Mouse (Mus musculus) embryonic stem cell, embryonic (primary cell): ENCODE measurements around the gene Olfr740.

Experiments
- CTCF ChIA-PET, 4 experiments: fragments of 300-600 bp in 2 of 4; fragments of 350-600 bp in 2 of 4; sonication (Branson Sonifier 250); formaldehyde crosslinking; loops; one replicate each; lab custom pipeline; 2022; ENCODE audit warnings: inconsistent platforms in 2 of 4; lab: Charles Lee
- POLR2A ChIA-PET, 4 experiments: fragments of 300-600 bp in 2 of 4; fragments of 350-600 bp in 2 of 4; sonication (Branson Sonifier 250); formaldehyde crosslinking; loops; one replicate each; lab custom pipeline; 2022; ENCODE audit warnings: antibody characterized with exemption in 4 of 4, inconsistent platforms in 1 of 4; lab: Charles Lee

Olfr740 gene

GRCm38 (mm10) chr14:50445245-50445644, at the start of gene Olfr740:
TSS of gene Olfr740 (plus strand) at chr14:50445545.
- CTCF ChIA-PET = no interaction called here
- POLR2A ChIA-PET = no interaction called here

DNA sequence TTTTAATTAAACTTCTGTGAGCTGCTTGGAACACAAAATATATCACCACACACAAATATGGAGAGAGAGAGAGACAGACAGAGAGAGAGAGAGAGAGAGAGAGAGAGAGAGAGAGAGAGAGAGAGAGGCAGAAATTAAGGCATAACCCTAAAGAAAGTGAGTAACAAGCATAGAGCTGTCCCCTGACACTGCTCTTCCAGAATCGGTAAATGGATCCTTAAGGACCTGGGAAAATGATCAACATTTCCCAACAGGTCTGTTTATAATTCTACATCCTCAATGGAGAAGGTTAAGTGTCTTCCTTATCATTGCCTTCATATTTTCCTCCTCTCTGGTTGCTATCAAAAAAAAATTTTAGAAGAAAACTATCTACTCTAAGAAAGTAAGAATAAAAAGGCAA, 38.1 kb upstream of the Olfr740 start, which contains the start of gene Olfr738:
TSS of gene Olfr738 (plus strand) at position 301 of the 400 bp plus-strand sequence.
- CTCF ChIA-PET = interaction anchor here in 1 of 4 experiments (0.6 kb wide), 1 partner anchor 669 kb away, joined by 4 read pairs; no protein-coding TSS in a partner anchor
- POLR2A ChIA-PET = no interaction called here

GRCm38 (mm10) chr14:50418326-50418725, 27.0 kb upstream of the Olfr740 start, which contains the start of gene Olfr739:
TSS of gene Olfr739 (plus strand) at chr14:50418626.
- ChIA-PET POLR2A (no interaction called here), CTCF (no interaction called here)

DNA sequence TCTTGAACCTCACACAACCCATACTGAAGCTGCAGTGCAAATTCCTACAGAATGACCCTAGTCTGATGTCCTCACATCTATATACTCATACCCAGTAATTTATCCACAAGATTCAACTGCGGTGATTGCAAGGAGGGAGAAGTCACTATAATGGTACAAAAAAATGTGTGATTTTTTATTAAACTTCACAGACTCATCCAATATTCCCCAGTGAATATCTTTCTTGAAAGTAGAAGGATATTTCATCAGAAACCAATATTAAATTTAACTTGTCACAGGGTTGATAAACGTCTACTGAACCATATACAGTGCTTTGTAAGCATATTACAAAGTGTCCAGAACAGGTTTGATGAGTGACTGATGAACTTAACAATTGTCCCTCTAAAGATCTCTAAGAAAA, 27.1 kb downstream of the Olfr740 start, which contains the start of gene Olfr741:
TSS of gene Olfr741 (plus strand) at position 301 of the 400 bp plus-strand sequence.
- ChIA-PET CTCF (no interaction called here), POLR2A (interaction anchor here in 1 of 4 experiments (0.6 kb wide), 1 partner anchor 1023 kb away, joined by 3 read pairs; no protein-coding TSS in a partner anchor)

GRCm38 (mm10) chr14:50478406-50478805, 33.1 kb downstream of the Olfr740 start:
- ChIA-PET CTCF (no interaction called here), POLR2A (no interaction called here)

DNA sequence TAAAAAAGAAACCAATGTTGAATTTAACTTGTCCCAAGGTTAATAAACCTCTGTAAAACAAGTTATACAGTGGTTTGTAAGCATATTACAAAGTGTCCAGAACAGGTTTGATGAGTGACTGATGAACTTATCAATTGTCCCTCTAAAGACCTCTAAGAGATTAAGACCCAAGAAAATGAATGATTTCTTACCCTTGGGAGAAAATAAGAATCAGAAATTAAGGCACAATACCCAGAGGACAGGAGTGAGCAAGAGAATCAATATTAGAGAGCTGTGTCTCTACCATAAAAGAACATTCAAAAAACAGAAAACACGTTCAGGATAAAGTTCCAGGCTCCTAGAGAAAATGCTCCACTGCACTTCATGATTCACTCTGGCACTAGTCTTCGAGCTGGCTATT, 58.0 kb downstream of the Olfr740 start, which contains the start of gene Olfr742:
TSS of gene Olfr742 (plus strand) at position 301 of the 400 bp plus-strand sequence.
- ChIA-PET POLR2A (no interaction called here), CTCF (no interaction called here)
